Mouse (Mus musculus) gastrocnemius, postnatal 36 days (tissue): ENCODE data around the gene Ifna12. TPM values are rescaled to one million over a fixed set of nuclear protein-coding genes. Genes with fewer than 3 reads are reported as not detected.
"Not testable (repeated sequence)": the region's sequence is repeated elsewhere in the genome, so short reads cannot be mapped to it uniquely, and the experiment has no call there.

Experiments used
- DNase-seq, 2 experiments: peaks; one replicate each; pipeline ENCODE4 v3.0.0; 2022
- intact Hi-C: fragments of 180-260 bp; cut with DNase I; formaldehyde crosslinking; loops from one replicate; pipeline ENCODE4 v1.15.1; 2025
- long read RNA-seq, 2 experiments: library from polyadenylated mRNA; stranded (forward); transcript quantifications; one replicate each; pipeline ENCODE4 v2.0.0; 2021
- total RNA-seq, 2 experiments: library from RNA; stranded (reverse); gene quantifications; 2 replicates each; pipeline ENCODE4 v1.2.3; 2021

Ifna12 gene
- total RNA-seq, result not detected
- long read RNA-seq, experiment 1, result 0 reads
- long read RNA-seq, experiment 2, result 0 reads

DNA sequence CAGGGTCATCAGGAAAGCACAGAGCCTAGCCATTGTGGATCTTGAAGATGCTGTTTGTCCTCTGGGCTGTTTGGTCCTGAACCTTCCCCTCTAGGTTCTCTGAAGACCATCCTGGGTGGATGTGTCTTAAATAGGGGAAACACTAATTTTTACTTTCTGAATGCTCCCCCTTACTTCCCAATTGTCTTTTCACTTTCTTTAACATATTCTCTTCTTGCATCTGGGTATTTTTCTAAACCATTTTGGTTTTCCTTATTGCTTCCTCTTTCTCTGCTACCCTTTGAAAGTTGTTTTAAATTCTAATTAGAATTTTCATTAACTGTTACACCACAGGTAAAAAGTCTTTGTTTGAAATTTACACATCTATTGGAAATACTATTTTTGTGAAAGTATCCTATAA, at the start of gene Ifna12:
Gene Ifna12, minus strand, starts transcription at position 101 of the 400 bp plus-strand sequence.
- no peak for DNase-seq
- intact Hi-C loops, result no loop called here

DNA sequence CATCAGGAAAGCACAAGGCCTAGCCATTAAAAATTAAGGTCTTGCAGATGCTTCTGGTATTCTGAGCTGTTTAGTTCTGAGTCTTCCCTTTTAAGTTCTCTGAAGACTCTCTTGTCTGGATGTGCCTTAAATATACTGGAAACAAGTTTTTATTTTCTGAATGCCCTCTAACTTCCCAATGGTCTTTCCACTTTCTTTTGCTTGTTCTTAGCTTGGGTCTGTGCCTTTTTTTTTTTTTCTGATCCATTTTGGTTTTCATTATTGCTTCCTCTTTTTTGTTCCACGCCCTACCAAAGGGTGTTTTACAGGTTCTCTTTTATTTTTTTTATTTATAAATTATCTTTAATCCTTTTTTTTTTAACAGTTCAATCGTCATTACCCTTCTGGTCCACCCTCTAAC, 41.2 kb upstream of the Ifna12 start, which contains the start of gene Ifna13:
Gene Ifna13, minus strand, starts transcription at position 101 of the 400 bp plus-strand sequence.
- DNase-seq, result no peak
- intact Hi-C loops, result no loop called here

DNA sequence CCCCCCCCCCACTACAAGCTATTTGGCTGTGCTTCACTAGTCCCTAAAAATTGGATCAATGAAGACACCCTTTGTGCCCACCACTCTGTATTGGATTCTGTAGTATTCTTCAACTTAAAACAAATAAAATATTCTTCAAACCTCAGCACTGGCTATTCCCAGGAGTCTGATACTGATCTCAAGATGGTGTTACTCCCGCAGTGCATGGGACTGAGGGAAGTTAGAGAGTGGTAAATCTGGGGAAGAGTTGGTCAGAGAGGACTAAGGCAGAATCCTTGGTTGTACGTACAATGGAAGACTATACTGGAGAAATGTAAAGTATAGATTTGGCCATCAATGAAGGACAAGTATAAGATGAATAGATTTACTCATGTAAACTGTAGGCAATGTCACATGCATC, 39.4 kb upstream of the Ifna12 start:
- intact Hi-C loops, result no loop called here

GRCm38 (mm10) chr4:88641077-88641831, 38.1 kb upstream of the Ifna12 start:
- intact Hi-C loops, result no loop called here
- peak; percentile 80 to 84 for DNase-seq

More for the DNA sequence above, 39.4 kb upstream of the Ifna12 start:
- DNase-seq, result no peak

DNA sequence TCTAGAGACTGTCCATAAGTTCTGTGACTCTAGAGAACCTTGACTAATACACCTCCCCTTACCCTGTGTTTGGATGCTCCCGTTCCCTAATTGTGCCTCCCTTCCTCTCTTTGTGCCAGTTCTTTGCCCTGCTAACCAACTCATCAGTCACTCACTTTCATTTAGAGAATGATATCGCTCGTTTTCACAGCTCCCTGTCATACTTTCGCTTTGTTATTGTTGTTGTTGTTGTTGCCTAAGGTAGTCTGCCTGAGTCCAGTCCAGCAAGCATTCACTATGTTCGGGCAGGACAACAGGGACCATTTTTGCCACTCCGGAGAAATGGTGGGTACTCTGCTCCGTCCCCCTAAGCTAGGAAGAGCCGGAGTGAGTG, 37.5 kb upstream of the Ifna12 start:
- DNase-seq, result no peak
- intact Hi-C loops, result no loop called here

DNA sequence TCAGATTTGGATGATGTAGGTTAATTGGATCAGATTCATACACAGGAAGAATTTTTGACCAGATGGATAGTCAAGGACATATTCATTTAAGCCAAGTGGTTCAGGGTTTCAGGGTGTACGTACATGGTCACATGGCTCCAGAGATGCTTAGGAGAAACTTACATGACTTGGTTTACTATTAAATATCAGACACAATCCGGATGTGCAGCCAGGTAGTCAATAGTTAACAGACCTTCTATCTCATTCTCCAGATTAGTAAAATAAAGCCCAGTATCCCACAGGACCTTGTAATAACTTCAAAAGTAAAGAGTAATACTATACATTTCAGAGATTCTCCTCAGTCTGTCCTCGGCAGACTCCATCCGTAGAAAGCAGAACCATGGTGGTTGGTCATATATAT, 31.1 kb upstream of the Ifna12 start, which contains the start of gene C87499:
Gene C87499, minus strand, starts transcription at position 101 of the 400 bp plus-strand sequence.
- DNase-seq, result no peak
- intact Hi-C loops, result no loop called here

- DNase-seq, result no peak
- intact Hi-C loops, result no loop called here
Measured at GRCm38 (mm10) chr4:88592285-88592684, 10.9 kb downstream of the Ifna12 start, which contains the start of gene Ifna9. TSS of gene Ifna9 (minus strand) at chr4:88592385.

DNA sequence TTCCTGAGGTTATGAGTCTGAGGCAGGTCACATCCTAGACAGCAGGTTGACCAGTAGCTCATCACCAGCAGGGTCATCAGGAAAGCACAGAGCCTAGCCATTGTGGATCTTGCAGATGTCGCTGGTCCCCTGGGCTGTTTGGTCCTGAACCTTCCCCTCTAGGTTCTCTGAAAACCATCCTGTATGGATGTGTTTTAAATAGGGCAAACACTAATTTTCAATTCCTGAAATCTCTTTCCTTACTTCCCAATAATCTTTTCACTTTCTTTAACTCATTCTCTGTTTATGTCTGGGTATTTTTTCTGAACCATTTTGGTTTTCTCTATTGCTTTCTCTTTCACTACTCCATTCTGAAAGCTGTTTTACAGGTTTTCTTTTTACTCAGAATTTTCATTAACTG, 31.5 kb downstream of the Ifna12 start, which contains the start of gene Ifna14:
Gene Ifna14, minus strand, starts transcription at position 101 of the 400 bp plus-strand sequence.
- DNase-seq, result no peak
- intact Hi-C loops, result no loop called here

DNA sequence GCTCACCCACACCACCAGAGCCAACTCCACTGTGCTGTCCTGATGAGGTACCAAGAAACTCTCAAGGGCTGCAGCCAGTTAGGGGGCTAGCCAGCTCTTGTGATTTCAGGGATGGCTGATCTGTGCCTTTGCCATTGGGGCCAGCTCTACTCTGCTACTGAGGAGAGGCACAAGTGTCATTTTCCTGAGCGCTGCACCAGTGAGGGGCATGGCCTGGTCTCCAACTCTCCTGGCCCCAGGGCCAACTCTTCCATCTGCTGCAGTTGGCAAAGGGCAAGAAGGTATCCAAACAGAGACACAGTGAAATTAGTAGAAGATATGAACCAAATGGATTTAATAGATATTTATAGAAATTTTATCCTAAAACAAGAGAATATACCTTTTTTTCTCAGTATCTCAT, 41.4 kb downstream of the Ifna12 start:
- intact Hi-C loops, result no loop called here

GRCm38 (mm10) chr4:88558145-88558544, 45.0 kb downstream of the Ifna12 start, which contains the start of gene Ifna15:
TSS of gene Ifna15 (minus strand) at chr4:88558245.
- intact Hi-C loops, DNase-seq: not testable (repeated sequence)

More for the DNA sequence above, 41.4 kb downstream of the Ifna12 start:
- no peak for DNase-seq

Other genes with a start within 250 kb of the Ifna12 start
- 1 to 10 TPM; 1.0 to 1.2 TPM for gene Hacd4, start 164.4 kb downstream of the Ifna12 start, total RNA-seq
- gene Ifnb1, start 80.6 kb downstream of the Ifna12 start, total RNA-seq, result not detected
- gene Ifna15, start 45.1 kb downstream of the Ifna12 start, total RNA-seq, result not detected
- not detected for gene Ifna14, start 31.6 kb downstream of the Ifna12 start, total RNA-seq
- gene Ifna9, start 11.0 kb downstream of the Ifna12 start, total RNA-seq, result not detected
- gene C87499, start 31.0 kb upstream of the Ifna12 start, total RNA-seq, result not detected
- gene Ifna13, start 41.1 kb upstream of the Ifna12 start, total RNA-seq, result not detected
- not detected for gene Ifna16, start 73.5 kb upstream of the Ifna12 start, total RNA-seq
- gene Ifna2, start 80.5 kb upstream of the Ifna12 start, total RNA-seq, result not detected
- gene Ifnab, start 88.0 kb upstream of the Ifna12 start, total RNA-seq, result not detected
- gene Gm26566, start 118.4 kb upstream of the Ifna12 start, total RNA-seq, result under 1 TPM in 1 of 2 experiments, not detected in 1; 0.42 TPM
- gene Klhl9, start 119.1 kb upstream of the Ifna12 start, total RNA-seq, result 10 to 100 TPM; 43.9 to 50.4 TPM
- not detected for gene Gm13271, start 151.5 kb upstream of the Ifna12 start, total RNA-seq
- gene Gm13283, start 156.7 kb upstream of the Ifna12 start, total RNA-seq, result not detected
- gene Gm13290, start 170.5 kb upstream of the Ifna12 start, total RNA-seq, result not detected
- gene Gm13289, start 173.5 kb upstream of the Ifna12 start, total RNA-seq, result not detected
- gene Gm13272, start 176.5 kb upstream of the Ifna12 start, total RNA-seq, result not detected
- not detected for gene Ifnz, start 178.8 kb upstream of the Ifna12 start, total RNA-seq
- gene Gm13276, start 182.3 kb upstream of the Ifna12 start, total RNA-seq, result not detected
- not detected for gene Gm13277, start 185.3 kb upstream of the Ifna12 start, total RNA-seq
- gene Gm13278, start 188.2 kb upstream of the Ifna12 start, total RNA-seq, result not detected
- gene Gm13275, start 191.1 kb upstream of the Ifna12 start, total RNA-seq, result not detected
- gene Gm13279, start 194.0 kb upstream of the Ifna12 start, total RNA-seq, result not detected
- not detected for gene Gm13285, start 196.3 kb upstream of the Ifna12 start, total RNA-seq
- not detected for gene Gm13287, start 199.9 kb upstream of the Ifna12 start, total RNA-seq
- gene Gm13288, start 202.2 kb upstream of the Ifna12 start, total RNA-seq, result not detected
- gene Ifna7, start 212.9 kb upstream of the Ifna12 start, total RNA-seq, result not detected
- not detected for gene Ifna11, start 216.6 kb upstream of the Ifna12 start, total RNA-seq
- gene Ifna6, start 224.0 kb upstream of the Ifna12 start, total RNA-seq, result not detected
- not detected for gene Ifna5, start 232.1 kb upstream of the Ifna12 start, total RNA-seq
- gene Ifna4, start 238.5 kb upstream of the Ifna12 start, total RNA-seq, result not detected
- not detected for gene Ifna1, start 246.7 kb upstream of the Ifna12 start, total RNA-seq